Mouse (Mus musculus) WW6 (cell line): Measurements from ENCODE around the gene Mllt10.
A peak's percentile ranks its signal among the peaks of the same experiment; 100 is the strongest.
"Not testable (repeated sequence)": the region's sequence is repeated elsewhere in the genome, so short reads cannot be mapped to it uniquely, and the experiment has no call there.

Source experiments
- DNase-seq: peaks from one replicate; pipeline ENCODE4 v3.0.0-alpha.2; 2013; ENCODE audit warnings: low read depth, low spot score

Gene Mllt10

GRCm38 (mm10) chr2:18087695-18088094 lies 32.7 kb downstream of the Mllt10 start:
- DNase-seq: not testable (repeated sequence)

- DNase-seq: no peak
These were observed 38.8 kb downstream of the Mllt10 start for GRCm38 (mm10) chr2:18093858-18094257.

GRCm38 (mm10) chr2:18094319-18094718 lies 39.3 kb downstream of the Mllt10 start:
- no peak for DNase-seq

DNA sequence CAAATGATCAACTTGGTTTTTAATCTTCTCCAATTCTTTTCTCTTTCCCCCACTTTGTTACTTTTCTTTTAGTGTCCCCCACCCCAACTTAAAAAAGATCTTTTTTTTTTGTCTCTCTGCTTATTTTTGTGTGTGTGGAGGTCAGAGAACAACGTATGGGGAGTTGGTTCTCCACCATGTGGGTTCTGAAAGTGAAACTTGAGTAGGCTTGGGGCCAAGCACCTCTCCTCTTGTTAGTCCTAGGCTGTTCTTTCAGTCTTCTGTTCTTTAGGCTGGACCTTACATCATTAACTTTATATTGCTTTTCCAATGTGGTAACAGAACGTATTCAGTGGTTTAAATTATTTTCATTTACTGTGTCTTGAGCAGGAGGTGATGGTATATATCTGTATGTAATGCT lies 40.8 kb downstream of the Mllt10 start:
- no peak for DNase-seq

GRCm38 (mm10) chr2:18100914-18101313 lies 45.9 kb downstream of the Mllt10 start:
- DNase-seq: peak; percentile 28

GRCm38 (mm10) chr2:18107561-18107960 lies 52.5 kb downstream of the Mllt10 start:
- no peak for DNase-seq

GRCm38 (mm10) chr2:18108214-18108613 lies 53.2 kb downstream of the Mllt10 start:
- DNase-seq: no peak

DNA sequence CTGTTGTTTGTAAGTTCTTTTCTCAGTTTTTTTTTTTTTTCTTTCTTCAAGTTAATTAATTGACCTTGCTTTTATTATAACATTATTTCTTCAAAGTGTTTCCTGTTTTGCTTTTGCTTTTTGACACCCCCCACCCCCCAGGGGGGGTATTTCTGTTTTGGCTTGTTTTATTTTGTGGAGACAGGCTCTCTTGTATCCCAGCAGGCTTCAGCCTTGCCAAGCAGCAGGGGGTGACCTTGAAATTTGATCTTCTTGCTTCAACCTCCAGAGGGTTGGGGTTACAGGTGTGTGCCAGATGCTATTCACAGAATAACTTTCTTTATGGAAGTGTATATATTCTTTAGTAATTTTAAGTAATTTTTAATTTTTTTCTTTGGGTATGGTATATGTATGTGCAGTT lies 56.4 kb downstream of the Mllt10 start:
- peak; percentile 22 for DNase-seq

GRCm38 (mm10) chr2:18116432-18116831 lies 61.4 kb downstream of the Mllt10 start:
- DNase-seq: no peak

GRCm38 (mm10) chr2:18138131-18138530 lies 83.1 kb downstream of the Mllt10 start:
- DNase-seq: no peak

GRCm38 (mm10) chr2:18139646-18140045 lies 84.6 kb downstream of the Mllt10 start:
- no peak for DNase-seq

DNA sequence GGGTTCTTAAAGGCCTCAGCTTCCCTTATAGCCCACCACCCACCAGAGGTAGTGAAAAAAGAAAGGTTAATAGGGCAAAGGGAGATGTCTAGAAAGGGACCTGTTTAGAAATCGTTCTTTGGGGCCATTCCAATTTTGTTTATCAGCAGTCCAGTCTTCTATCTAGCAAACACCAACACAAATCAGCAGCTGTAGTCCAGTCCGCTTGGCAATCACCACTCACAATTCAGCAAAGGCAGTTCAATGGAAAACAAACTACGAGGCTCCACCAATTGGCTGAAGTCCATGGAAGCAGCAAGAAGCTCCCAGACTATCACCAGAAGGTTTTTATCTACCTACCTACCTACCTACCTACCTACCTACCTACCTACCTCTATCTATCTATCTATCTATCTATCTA lies 101.1 kb downstream of the Mllt10 start:
- DNase-seq: no peak

DNA sequence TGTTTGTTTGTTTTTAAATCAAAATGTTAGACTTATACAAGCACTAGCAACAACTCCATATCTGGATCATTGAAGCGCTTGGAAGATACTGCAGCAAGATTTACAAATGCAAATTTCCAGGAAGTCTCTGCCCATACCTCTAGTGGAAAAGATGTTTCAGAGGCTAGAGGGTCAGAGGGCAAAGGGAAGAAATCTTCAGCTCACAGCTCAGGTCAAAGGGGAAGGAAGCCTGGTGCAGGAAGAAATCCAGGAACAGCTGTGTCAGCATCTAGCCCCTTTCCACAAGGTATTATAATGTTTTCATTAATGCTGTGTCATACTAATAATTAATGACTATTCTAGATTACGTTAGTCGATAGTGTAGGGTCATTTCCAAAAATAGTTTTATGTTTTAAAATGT lies 104.4 kb downstream of the Mllt10 start:
- no peak for DNase-seq

GRCm38 (mm10) chr2:18160992-18161391 lies 106.0 kb downstream of the Mllt10 start:
- DNase-seq: no peak

DNA sequence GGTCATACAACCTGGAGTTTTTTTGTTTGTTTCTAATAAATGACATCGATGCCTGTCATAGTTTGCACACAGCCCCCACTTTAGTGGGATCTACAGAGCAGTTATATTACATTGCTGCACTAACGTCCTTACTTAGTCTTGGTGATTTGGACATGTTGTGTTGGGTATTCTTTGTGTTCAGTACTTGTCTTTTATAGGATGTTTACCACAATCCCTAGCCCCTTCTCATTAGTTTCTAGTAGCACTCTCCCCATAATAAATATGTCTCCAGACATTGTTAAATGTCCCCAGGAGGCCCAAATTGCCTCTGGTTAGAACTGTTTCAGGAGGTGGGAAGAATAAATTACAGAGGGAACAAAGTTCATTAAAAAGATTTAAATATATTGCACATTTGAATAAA lies 110.5 kb downstream of the Mllt10 start:
- DNase-seq: no peak

- DNase-seq: no peak
These were observed 114.3 kb downstream of the Mllt10 start for GRCm38 (mm10) chr2:18169174-18169948.

DNA sequence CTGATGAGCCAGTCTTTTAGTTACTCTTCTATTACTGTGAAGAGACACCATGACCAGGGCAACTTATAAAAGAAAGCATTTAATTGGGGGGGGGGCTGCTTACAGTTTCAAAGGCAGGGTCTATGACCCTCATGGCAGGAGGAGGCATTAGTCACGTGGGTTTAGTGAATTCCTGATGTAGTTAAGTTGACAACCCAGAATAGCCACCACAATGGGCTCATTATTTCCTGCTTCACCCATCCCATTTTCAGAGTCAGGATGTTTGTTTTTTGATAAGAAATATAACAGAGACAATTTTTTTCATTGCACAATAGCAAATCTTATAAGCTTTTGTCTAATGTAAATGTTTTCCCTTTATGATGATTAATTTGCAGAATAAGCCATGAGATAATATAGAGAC lies 120.2 kb downstream of the Mllt10 start:
- DNase-seq: no peak

DNA sequence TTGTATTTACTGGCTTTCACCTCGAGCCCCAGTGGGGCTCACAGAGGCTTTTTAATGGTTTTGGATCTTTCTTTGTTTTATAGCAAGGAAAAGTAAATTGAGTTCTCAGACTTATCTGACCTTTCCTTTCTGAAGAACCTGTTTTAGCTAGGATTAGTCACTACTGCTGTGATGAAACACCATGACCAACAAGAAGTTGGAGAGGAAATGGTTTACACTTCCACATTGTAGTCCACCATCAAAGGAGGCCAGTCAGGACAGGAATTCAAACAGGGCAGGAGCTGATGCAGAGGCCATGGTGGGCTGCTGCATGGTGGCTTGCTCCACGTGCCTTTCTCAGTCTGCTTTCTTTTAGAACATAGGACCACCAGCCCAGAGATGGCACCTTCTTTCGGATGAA lies 121.2 kb downstream of the Mllt10 start:
- no peak for DNase-seq

GRCm38 (mm10) chr2:18180323-18180722 lies 125.3 kb downstream of the Mllt10 start:
- DNase-seq: no peak

DNA sequence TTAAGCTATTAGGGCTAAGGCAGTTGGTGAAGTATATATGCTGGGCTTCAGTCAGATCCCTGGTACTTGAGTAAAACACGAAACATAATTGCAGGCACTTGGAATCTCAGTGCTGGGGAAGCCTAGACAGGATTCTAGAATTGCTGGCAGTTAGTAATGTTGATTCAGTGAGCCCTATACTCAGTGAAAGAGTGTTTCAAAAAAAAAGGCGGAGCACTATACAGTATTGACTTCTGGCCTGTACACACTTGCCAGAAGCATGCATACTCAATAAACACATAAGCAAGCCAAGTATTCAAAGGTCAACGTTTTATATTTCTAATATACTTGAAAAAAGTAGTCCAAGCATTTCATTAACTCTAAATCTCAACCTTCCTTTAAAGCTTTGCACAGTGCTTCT lies 126.6 kb downstream of the Mllt10 start:
- no peak for DNase-seq

DNA sequence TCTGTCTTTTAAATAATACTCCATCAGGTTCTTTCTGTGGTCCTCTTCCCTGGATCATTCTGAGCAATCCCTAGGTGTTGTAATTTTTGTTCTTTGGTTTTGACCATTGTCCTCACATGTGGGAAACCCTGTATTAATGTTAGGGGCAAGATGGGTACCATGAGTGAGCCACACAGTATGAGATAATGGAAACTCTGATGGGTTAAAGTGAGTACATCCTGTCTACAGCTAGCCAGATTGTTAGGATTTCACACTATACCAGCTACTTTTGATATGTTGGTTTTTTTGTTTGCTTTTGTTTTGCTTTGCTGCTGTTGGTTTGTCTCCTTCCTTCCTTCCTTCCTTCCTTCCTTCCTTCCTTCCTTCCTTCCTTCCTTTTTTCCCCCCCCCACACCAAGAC lies 128.0 kb downstream of the Mllt10 start:
- DNase-seq: no peak

GRCm38 (mm10) chr2:18188367-18188766 lies 133.3 kb downstream of the Mllt10 start:
- DNase-seq: no peak

GRCm38 (mm10) chr2:18195285-18195684 lies 140.2 kb downstream of the Mllt10 start:
- no peak for DNase-seq
